Mouse (Mus musculus): ENCODE data around the gene BC049352. TPM values are rescaled to one million over a fixed set of nuclear protein-coding genes. Genes with fewer than 3 reads are reported as not detected.

BC049352 gene
- polyA plus RNA-seq, 2 experiments, result not detected

GRCm38 (mm10) chr9:45247536-45247935, 65.7 kb downstream of the BC049352 start:
- no peak overlapping the region for H3K4me3 ChIP-seq (replicated peaks; ENCODE audit: low read length)
- H3K9me3 ChIP-seq (ENCODE audit: control insufficient read depth, low read length), result no peaks in the 10 kb centered on the region
- ATAC-seq (ENCODE audit: low FRiP score, low read depth) (no peak), DNase-seq (ENCODE audit: low spot score) (no peak)
- no peaks in the 10 kb centered on the region for H3K4me1 ChIP-seq (ENCODE audit: control insufficient read depth, insufficient read depth, low read length)
- H3K27me3 ChIP-seq (ENCODE audit: control insufficient read depth, insufficient read depth, low read length), result no peaks in the 10 kb centered on the region
- no peak overlapping the region for H3K4me2 ChIP-seq (replicated peaks; ENCODE audit: low read depth, low read length, severe bottlenecking)
- no peaks in the 10 kb centered on the region for H3K36me3 ChIP-seq (ENCODE audit: control insufficient read depth, insufficient read depth, low read length)
- H3K27ac ChIP-seq (replicated peaks; ENCODE audit: low read depth, low read length), result no peak overlapping the region
- TF ChIP-seq POLR2A (IDR thresholded peaks at IDR 0.05; ENCODE audit: borderline replicate concordance, extremely low read depth, insufficient read depth, insufficient read length), result no peak
- WGBS, result 67% methylated on average over 2 of the region's 2 CpGs
- H3K9ac ChIP-seq (ENCODE audit: low read depth, low read length, severe bottlenecking), result no peak overlapping the region

- no peaks in the 10 kb centered on the region for H3K9me3 ChIP-seq (ENCODE audit: control insufficient read depth, low read length)
- no peak for TF ChIP-seq POLR2A (IDR thresholded peaks at IDR 0.05; ENCODE audit: borderline replicate concordance, extremely low read depth, insufficient read depth, insufficient read length)
- H3K27ac ChIP-seq (replicated peaks; ENCODE audit: low read depth, low read length), result no peak overlapping the region
- no peak overlapping the region for H3K9ac ChIP-seq (ENCODE audit: low read depth, low read length, severe bottlenecking)
- DNase-seq (ENCODE audit: low spot score), result no peak
- H3K4me3 ChIP-seq (replicated peaks; ENCODE audit: low read length), result no peak overlapping the region
- H3K4me1 ChIP-seq (ENCODE audit: control insufficient read depth, insufficient read depth, low read length), result no peaks in the 10 kb centered on the region
- H3K27me3 ChIP-seq (ENCODE audit: control insufficient read depth, insufficient read depth, low read length), result no peaks in the 10 kb centered on the region
- no peak overlapping the region for H3K4me2 ChIP-seq (replicated peaks; ENCODE audit: low read depth, low read length, severe bottlenecking)
- no peak for ATAC-seq (ENCODE audit: low FRiP score, low read depth)
- no peaks in the 10 kb centered on the region for H3K36me3 ChIP-seq (ENCODE audit: control insufficient read depth, insufficient read depth, low read length)
- 82% methylated on average over 7 of the region's 7 CpGs for WGBS
These were observed 68.5 kb downstream of the BC049352 start for GRCm38 (mm10) chr9:45250306-45250705.

GRCm38 (mm10) chr9:45251281-45251680, 69.5 kb downstream of the BC049352 start:
- no peak overlapping the region for H3K4me3 ChIP-seq (replicated peaks; ENCODE audit: low read length)
- no peaks in the 10 kb centered on the region for H3K36me3 ChIP-seq (ENCODE audit: control insufficient read depth, insufficient read depth, low read length)
- ATAC-seq (ENCODE audit: low FRiP score, low read depth), result no peak
- no peaks in the 10 kb centered on the region for H3K27me3 ChIP-seq (ENCODE audit: control insufficient read depth, insufficient read depth, low read length)
- no peaks in the 10 kb centered on the region for H3K4me1 ChIP-seq (ENCODE audit: control insufficient read depth, insufficient read depth, low read length)
- WGBS, result 86% methylated on average over 3 of the region's 3 CpGs
- DNase-seq (ENCODE audit: low spot score), result no peak
- no peak overlapping the region for H3K9ac ChIP-seq (ENCODE audit: low read depth, low read length, severe bottlenecking)
- no peaks in the 10 kb centered on the region for H3K9me3 ChIP-seq (ENCODE audit: control insufficient read depth, low read length)
- TF ChIP-seq POLR2A (IDR thresholded peaks at IDR 0.05; ENCODE audit: borderline replicate concordance, extremely low read depth, insufficient read depth, insufficient read length), result no peak
- H3K27ac ChIP-seq (replicated peaks; ENCODE audit: low read depth, low read length), result no peak overlapping the region
- no peak overlapping the region for H3K4me2 ChIP-seq (replicated peaks; ENCODE audit: low read depth, low read length, severe bottlenecking)

- ATAC-seq (ENCODE audit: low FRiP score, low read depth) (no peak), DNase-seq (ENCODE audit: low spot score) (no peak)
- Histone ChIP-seq H3K27ac (replicated peaks; ENCODE audit: low read depth, low read length) (no peak overlapping the region), H3K27me3 (ENCODE audit: control insufficient read depth, insufficient read depth, low read length) (no peaks in the 10 kb centered on the region), H3K36me3 (ENCODE audit: control insufficient read depth, insufficient read depth, low read length) (no peaks in the 10 kb centered on the region), H3K4me2 (replicated peaks; ENCODE audit: low read depth, low read length, severe bottlenecking) (no peak overlapping the region), H3K9ac (ENCODE audit: low read depth, low read length, severe bottlenecking) (no peak overlapping the region), H3K4me1 (ENCODE audit: control insufficient read depth, insufficient read depth, low read length) (no peaks in the 10 kb centered on the region), H3K4me3 (replicated peaks; ENCODE audit: low read length) (no peak overlapping the region), H3K9me3 (ENCODE audit: control insufficient read depth, low read length) (no peaks in the 10 kb centered on the region)
- no peak for TF ChIP-seq POLR2A (IDR thresholded peaks at IDR 0.05; ENCODE audit: borderline replicate concordance, extremely low read depth, insufficient read depth, insufficient read length)
- 58% methylated on average over 4 of the region's 4 CpGs for WGBS
These were observed 70.2 kb downstream of the BC049352 start for GRCm38 (mm10) chr9:45251990-45252389.

- Histone ChIP-seq H3K4me1 (ENCODE audit: control insufficient read depth, insufficient read depth, low read length) (no peaks in the 10 kb centered on the region), H3K4me3 (replicated peaks; ENCODE audit: low read length) (no peak overlapping the region), H3K9ac (ENCODE audit: low read depth, low read length, severe bottlenecking) (no peak overlapping the region), H3K36me3 (ENCODE audit: control insufficient read depth, insufficient read depth, low read length) (no peaks in the 10 kb centered on the region), H3K9me3 (ENCODE audit: control insufficient read depth, low read length) (no peaks in the 10 kb centered on the region), H3K4me2 (replicated peaks; ENCODE audit: low read depth, low read length, severe bottlenecking) (no peak overlapping the region), H3K27ac (replicated peaks; ENCODE audit: low read depth, low read length) (no peak overlapping the region), H3K27me3 (ENCODE audit: control insufficient read depth, insufficient read depth, low read length) (no peaks in the 10 kb centered on the region)
- WGBS, result 66% methylated on average over 6 of the region's 6 CpGs
- ATAC-seq (ENCODE audit: low FRiP score, low read depth) (no peak), DNase-seq (ENCODE audit: low spot score) (no peak)
- TF ChIP-seq POLR2A (IDR thresholded peaks at IDR 0.05; ENCODE audit: borderline replicate concordance, extremely low read depth, insufficient read depth, insufficient read length), result no peak
These were observed 70.6 kb downstream of the BC049352 start for GRCm38 (mm10) chr9:45252395-45252794.

- H3K36me3 ChIP-seq (ENCODE audit: control insufficient read depth, insufficient read depth, low read length), result no peaks in the 10 kb centered on the region
- WGBS, result 26% methylated on average over 6 of the region's 6 CpGs
- H3K4me3 ChIP-seq (replicated peaks; ENCODE audit: low read length), result no peak overlapping the region
- no peak for TF ChIP-seq POLR2A (IDR thresholded peaks at IDR 0.05; ENCODE audit: borderline replicate concordance, extremely low read depth, insufficient read depth, insufficient read length)
- H3K9me3 ChIP-seq (ENCODE audit: control insufficient read depth, low read length), result no peaks in the 10 kb centered on the region
- DNase-seq (ENCODE audit: low spot score) (no peak), ATAC-seq (ENCODE audit: low FRiP score, low read depth) (no peak)
- H3K27ac ChIP-seq (replicated peaks; ENCODE audit: low read depth, low read length), result no peak overlapping the region
- H3K4me1 ChIP-seq (ENCODE audit: control insufficient read depth, insufficient read depth, low read length), result no peaks in the 10 kb centered on the region
- H3K27me3 ChIP-seq (ENCODE audit: control insufficient read depth, insufficient read depth, low read length), result no peaks in the 10 kb centered on the region
- H3K9ac ChIP-seq (ENCODE audit: low read depth, low read length, severe bottlenecking), result no peak overlapping the region
- H3K4me2 ChIP-seq (replicated peaks; ENCODE audit: low read depth, low read length, severe bottlenecking), result no peak overlapping the region
These were observed 72.2 kb downstream of the BC049352 start for GRCm38 (mm10) chr9:45254021-45254420.
